Comparison of ENCODE assay signal across 15 mouse cellular contexts in genomic region chr17:49033276-49033675, GRCm38 (mm10).
DNase-seq lines count a peak whose midpoint lies in the region; ATAC-seq and TF ChIP-seq lines count a peak whose summit lies in the region.
"Had no signal": no experiment of that assay in that cellular context is flagged by ENCODE, and none has a peak within 500 bp of the region (broad histone marks: within the 10 kb centered on the region; RNA-seq: fewer than 3 reads in every experiment).

No protein-coding gene starts in this region.

- peaks cover 10% of the 10 kb centered on the region; the same call in 1 of the 2 replicates for H3K4me1 ChIP-seq in heart, embryonic 12.5 days (replicated peaks)
- H3K4me1 ChIP-seq in ES-Bruce4 (ENCODE audit: control insufficient read depth, insufficient read depth, low read length): peaks cover 16% of the 10 kb centered on the region

- TF ChIP-seq CTCF in ES-Bruce4 (IDR thresholded peaks at IDR 0.05; ENCODE audit: low read depth, low read length): no peak

- no peak for TF ChIP-seq POLR2A in ES-Bruce4 (IDR thresholded peaks at IDR 0.05; ENCODE audit: insufficient read depth, low read length)

- no peak overlapping the region for H3K9ac ChIP-seq in heart, embryonic 12.5 days
- no peak overlapping the region for H3K9ac ChIP-seq in ES-Bruce4 (ENCODE audit: low read depth, poor library complexity, severe bottlenecking)
- H3K9ac ChIP-seq: embryonic facial prominence, embryonic 13.5 days; heart, embryonic 15.5 days; lung, embryonic 15.5 days had no signal

- peaks cover 63% of the 10 kb centered on the region for H3K27me3 ChIP-seq in heart, embryonic 12.5 days (replicated peaks)
- no peaks in the 10 kb centered on the region for H3K27me3 ChIP-seq in ES-Bruce4 (ENCODE audit: control insufficient read depth, insufficient read depth, low read length, poor library complexity, severe bottlenecking)
- H3K27me3 ChIP-seq: embryonic facial prominence, embryonic 13.5 days; lung, embryonic 15.5 days had no signal

- H3K36me3 ChIP-seq in heart, embryonic 12.5 days: no peaks in the 10 kb centered on the region
- H3K36me3 ChIP-seq in ES-Bruce4 (ENCODE audit: control insufficient read depth, insufficient read depth, low read length, poor library complexity, severe bottlenecking): no peaks in the 10 kb centered on the region
- H3K36me3 ChIP-seq: embryonic facial prominence, embryonic 13.5 days; heart, embryonic 15.5 days; lung, embryonic 15.5 days had no signal

- intact Hi-C loops in heart, postnatal 14 days (cut with DNase I): no loop called here
- intact Hi-C loops in left cerebral cortex, postnatal 14 days (cut with DNase I): loop anchor here (5.0 kb wide), 1 partner anchor 101 kb away; the partner anchor contains the start of gene Lrfn2

- no peak overlapping the region for H3K27ac ChIP-seq in heart, embryonic 12.5 days (ENCODE audit: poor library complexity, severe bottlenecking)
- H3K27ac ChIP-seq in ES-Bruce4 (ENCODE audit: insufficient read depth, low read length): peak overlapping the region; percentile 83
- H3K27ac ChIP-seq: embryonic facial prominence, embryonic 13.5 days; heart, embryonic 15.5 days; lung, embryonic 15.5 days had no signal

- ATAC-seq in heart, embryonic 12.5 days (ENCODE audit: insufficient number of reproducible peaks, low FRiP score): no peak
- ATAC-seq: CD4-positive, CD25-positive, alpha-beta regulatory T cell, adult 4 months had no signal

- H3K4me3 ChIP-seq in heart, embryonic 12.5 days: no peak overlapping the region
- H3K4me3 ChIP-seq in ES-Bruce4 (ENCODE audit: low read depth, low read length): no peak overlapping the region
- H3K4me3 ChIP-seq: embryonic facial prominence, embryonic 13.5 days; heart, embryonic 15.5 days; layer of hippocampus, adult 2 months; lung, embryonic 15.5 days had no signal

- TF ChIP-seq EP300 in ES-Bruce4 (IDR thresholded peaks at IDR 0.05; ENCODE audit: insufficient read depth, low read depth, low read length): peak; percentile 95

- H3K4me2 ChIP-seq in heart, embryonic 12.5 days: no peak overlapping the region
- H3K4me2 ChIP-seq: embryonic facial prominence, embryonic 13.5 days; heart, embryonic 15.5 days; lung, embryonic 15.5 days had no signal

- DNase-seq in heart, adult 9 months (ENCODE audit: low spot score in 2 of 2): peak; percentile 55 to 58
- peak; percentile 41 to 42 for DNase-seq in heart, postnatal 14 days
- peak; percentile 83 for DNase-seq in kidney, postnatal 10 days
- DNase-seq in left cerebral cortex, postnatal 14 days (ENCODE audit: low spot score in 2 of 2): no peak
- DNase-seq in lung, postnatal 4 days: no peak
- DNase-seq in right cerebral cortex, adult 2 months (ENCODE audit: low spot score in 2 of 2): no peak
- DNase-seq: cerebellum, postnatal 10 days; thymus, postnatal 4 days had no signal

- H3K9me3 ChIP-seq in heart, embryonic 12.5 days (replicated peaks): no peaks in the 10 kb centered on the region
- H3K9me3 ChIP-seq in ES-Bruce4 (replicated peaks; ENCODE audit: control insufficient read depth, insufficient read depth, low read length, poor library complexity, severe bottlenecking): no peaks in the 10 kb centered on the region
- H3K9me3 ChIP-seq: embryonic facial prominence, embryonic 13.5 days; heart, embryonic 15.5 days; lung, embryonic 15.5 days had no signal

Comparison
In these comparisons a context has a peak if more than half of its experiments do, and no peak if none do; other contexts are left out.
1. DNase-seq: peak in heart, adult 9 months (2 of 2), heart, postnatal 14 days (2 of 2) and kidney, postnatal 10 days (single experiment); none in left cerebral cortex, postnatal 14 days (0 of 2), lung, postnatal 4 days (0 of 2) and right cerebral cortex, adult 2 months (0 of 2).